Mouse (Mus musculus) heart, embryonic 15.5 days (tissue): ENCODE results near the gene Dlst. TPM values are rescaled to one million over a fixed set of nuclear protein-coding genes. Genes with fewer than 3 reads are reported as not detected.

ENCODE experiments used
- ATAC-seq: fragments of 200-750 bp; cut with Nextera tagmentation; replicated peaks from 2 replicates; pipeline ENCODE4 v1.8.0; 2017; ENCODE audit warnings: low read depth, moderate TSS enrichment; ENCODE audit not compliant: insufficient number of reproducible peaks, insufficient read depth, low FRiP score
- H3K27ac ChIP-seq: fragments of 300-500 bp; sonication (generic); 2 replicates; pipeline ENCODE4 v1.5.1; 2015; ENCODE audit warnings: mild to moderate bottlenecking, inconsistent platforms
- H3K27me3 ChIP-seq: fragments of 300-500 bp; sonication (generic); 2 replicates; pipeline ENCODE4 v1.6.1; 2015; ENCODE audit warnings: inconsistent platforms
- H3K36me3 ChIP-seq: fragments of 300-500 bp; sonication (generic); 2 replicates; pipeline ENCODE4 v1.6.1; 2015; ENCODE audit warnings: mild to moderate bottlenecking, inconsistent platforms
- H3K4me1 ChIP-seq: fragments of 300-500 bp; sonication (generic); replicated peaks from 2 replicates; pipeline ENCODE4 v1.6.1; 2015; ENCODE audit warnings: inconsistent platforms
- H3K4me2 ChIP-seq: fragments of 300-500 bp; sonication (generic); 2 replicates; pipeline ENCODE4 v1.6.1; 2015; ENCODE audit warnings: inconsistent platforms, mild to moderate bottlenecking, moderate library complexity
- H3K4me3 ChIP-seq: fragments of 300-500 bp; sonication (generic); 2 replicates; pipeline ENCODE4 v1.5.1; 2015; ENCODE audit warnings: mild to moderate bottlenecking, inconsistent platforms
- H3K9ac ChIP-seq: fragments of 300-500 bp; sonication (generic); 2 replicates; pipeline ENCODE4 v1.6.1; 2015; ENCODE audit warnings: mild to moderate bottlenecking, inconsistent platforms
- H3K9me3 ChIP-seq: fragments of 300-500 bp; sonication (generic); replicated peaks from 2 replicates; pipeline ENCODE4 v1.6.1; 2016; ENCODE audit warnings: inconsistent platforms
- WGBS: fragments of 180-500 bp; shearing (Covaris S2); methylation state at CpG from one replicate; pipeline ENCODE4 v1.1.7; 2015; ENCODE audit warnings: mixed read lengths; 5-methylcytosine and 5-hydroxymethylcytosine counted together
- polyA plus RNA-seq: library from polyadenylated mRNA; unstranded; fragments of >200 nt; fragmentation: Nextera tagmentation; extraction: Ambion mirVana; gene quantifications from 2 replicates; pipeline ENCODE4 v1.2.1, GENCODE M21; 2015

The Dlst gene
- polyA plus RNA-seq, 1 experiment from 2014 or later, result 199 TPM

DNA sequence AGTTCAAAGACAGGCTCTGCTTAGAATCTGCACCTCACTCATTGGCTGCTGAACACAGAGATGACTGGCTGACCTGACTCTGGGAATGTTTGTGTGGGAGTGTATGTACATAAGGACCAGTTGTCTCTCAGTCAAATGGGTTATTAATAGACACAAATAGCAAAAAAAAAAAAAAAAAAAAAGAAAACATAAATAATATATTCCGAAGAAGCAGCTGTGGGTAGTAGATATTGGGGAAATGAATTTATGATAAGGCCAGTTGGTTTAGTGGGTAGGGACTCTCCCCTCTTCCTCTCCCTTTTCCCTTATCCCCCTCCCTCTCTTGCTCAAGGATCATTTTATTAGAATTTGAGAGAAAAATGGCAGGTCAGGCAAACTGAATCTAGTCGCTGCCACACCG is 3.3 kb downstream of the Dlst start:
- no peaks in the 10 kb centered on the region for H3K9me3 ChIP-seq
- peaks cover 34% of the 10 kb centered on the region for H3K4me1 ChIP-seq
- H3K27me3 ChIP-seq, result no peaks in the 10 kb centered on the region
- no peak overlapping the region for H3K4me2 ChIP-seq
- no peak overlapping the region for H3K4me3 ChIP-seq
- H3K9ac ChIP-seq, result no peak overlapping the region
- H3K36me3 ChIP-seq, result peaks cover 11% of the 10 kb centered on the region
- H3K27ac ChIP-seq, result peak overlapping the region; percentile 25; the same call in 1 of the 2 replicates
- 83% methylated on average over 3 of the region's 3 CpGs for WGBS
- ATAC-seq, result no peak

DNA sequence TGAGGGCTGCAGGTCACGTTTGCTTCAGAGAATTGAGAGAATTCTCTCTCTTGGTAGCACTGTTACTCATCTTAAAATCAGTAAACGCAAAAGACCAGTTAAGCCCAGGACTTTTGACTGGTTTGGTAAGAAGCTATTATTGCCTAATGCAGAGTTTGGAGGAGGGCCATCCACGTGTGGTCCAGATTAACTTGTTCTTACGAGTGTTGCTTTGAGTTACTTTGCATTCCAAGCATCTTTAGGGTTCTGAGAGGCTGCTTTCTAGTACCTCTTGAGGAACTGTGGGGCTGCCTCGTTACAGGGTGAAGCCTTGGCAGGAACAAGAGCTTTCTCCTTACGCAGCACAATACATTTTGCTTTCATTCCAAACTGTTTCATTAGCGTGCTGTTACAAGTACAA is 5.0 kb downstream of the Dlst start:
- H3K36me3 ChIP-seq, result peaks cover 29% of the 10 kb centered on the region
- H3K4me2 ChIP-seq, result no peak overlapping the region
- H3K9ac ChIP-seq, result no peak overlapping the region
- no peak for ATAC-seq
- no peak overlapping the region for H3K27ac ChIP-seq
- no peaks in the 10 kb centered on the region for H3K27me3 ChIP-seq
- H3K4me3 ChIP-seq, result no peak overlapping the region
- H3K9me3 ChIP-seq, result no peaks in the 10 kb centered on the region
- WGBS, result 71% methylated on average over 7 of the region's 7 CpGs
- H3K4me1 ChIP-seq, result peaks cover 27% of the 10 kb centered on the region

DNA sequence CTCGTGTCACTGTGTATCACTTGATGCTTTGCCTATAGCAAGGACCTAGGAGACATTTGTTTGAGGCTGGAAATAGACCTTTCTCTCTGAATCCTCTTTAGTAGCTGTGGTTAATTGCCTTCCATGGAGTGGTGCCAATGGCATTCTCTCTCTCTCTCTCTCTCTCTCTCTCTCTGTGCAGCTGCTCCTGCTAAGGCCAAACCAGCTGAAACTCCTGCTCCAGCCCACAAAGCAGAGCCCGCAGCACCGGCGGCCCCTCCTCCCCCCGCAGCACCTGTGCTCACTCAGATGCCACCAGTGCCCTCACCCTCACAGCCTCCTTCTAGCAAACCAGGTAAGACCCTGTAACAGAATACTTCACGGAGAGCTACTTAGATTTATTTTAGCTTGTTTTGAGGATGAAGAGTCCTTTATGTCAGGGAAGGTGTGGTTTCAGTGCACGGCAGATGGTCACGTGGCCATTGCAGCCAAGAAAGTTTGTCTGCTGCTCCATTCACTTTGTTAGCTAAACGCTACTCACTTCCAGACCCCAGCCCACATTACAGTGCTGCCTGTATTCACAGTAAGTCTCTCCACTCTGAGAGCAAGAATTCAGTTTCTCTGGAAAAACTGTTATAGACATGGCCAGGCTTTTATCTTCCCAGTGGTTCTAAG is 11.3 kb downstream of the Dlst start:
- WGBS, result 85% methylated on average over 9 of the region's 9 CpGs
- no peak overlapping the region for H3K9ac ChIP-seq
- no peaks in the 10 kb centered on the region for H3K27me3 ChIP-seq
- no peak overlapping the region for H3K4me3 ChIP-seq
- H3K4me2 ChIP-seq, result no peak overlapping the region
- H3K4me1 ChIP-seq, result no peaks in the 10 kb centered on the region
- H3K27ac ChIP-seq, result no peak overlapping the region
- H3K9me3 ChIP-seq, result no peaks in the 10 kb centered on the region
- peaks cover 82% of the 10 kb centered on the region for H3K36me3 ChIP-seq
- no peak for ATAC-seq

GRCm38 (mm10) chr12:85123108-85123530 is 12.5 kb downstream of the Dlst start:
- 90% methylated on average over 9 of the region's 9 CpGs for whole genome bisulfite sequencing

GRCm38 (mm10) chr12:85123645-85124044 is 13.0 kb downstream of the Dlst start:
- peaks cover 93% of the 10 kb centered on the region for H3K36me3 ChIP-seq

More at GRCm38 (mm10) chr12:85123108-85123530, 12.5 kb downstream of the Dlst start:
- Histone ChIP-seq H3K9me3 (no peaks in the 10 kb centered on the region), H3K9ac (no peak overlapping the region), H3K4me2 (no peak overlapping the region), H3K4me1 (no peaks in the 10 kb centered on the region), H3K27ac (0 out of 2 replicates have a peak overlapping the region, but pooled peaks have one; percentile 20), H3K36me3 (peaks cover 93% of the 10 kb centered on the region), H3K4me3 (no peak overlapping the region), H3K27me3 (no peaks in the 10 kb centered on the region)
- no peak for ATAC-seq

GRCm38 (mm10) chr12:85124751-85125150 is 14.1 kb downstream of the Dlst start:
- WGBS, result 92% methylated on average over 5 of the region's 5 CpGs
- no peak for ATAC-seq
- H3K4me1 ChIP-seq, result 0 out of 2 replicates have a peak, but pooled peaks cover 4% of the 10 kb centered on the region
- no peak overlapping the region for H3K9ac ChIP-seq
- no peaks in the 10 kb centered on the region for H3K27me3 ChIP-seq
- peaks cover 91% of the 10 kb centered on the region for H3K36me3 ChIP-seq
- no peaks in the 10 kb centered on the region for H3K9me3 ChIP-seq
- no peak overlapping the region for H3K4me3 ChIP-seq
- H3K27ac ChIP-seq, result no peak overlapping the region
- no peak overlapping the region for H3K4me2 ChIP-seq

More at GRCm38 (mm10) chr12:85123645-85124044, 13.0 kb downstream of the Dlst start:
- Histone ChIP-seq H3K9me3 (no peaks in the 10 kb centered on the region), H3K9ac (no peak overlapping the region), H3K4me3 (no peak overlapping the region), H3K4me1 (no peaks in the 10 kb centered on the region), H3K4me2 (no peak overlapping the region), H3K27me3 (no peaks in the 10 kb centered on the region), H3K27ac (0 out of 2 replicates have a peak overlapping the region, but pooled peaks have one; percentile 20)
- ATAC-seq, result no peak
- WGBS, result 80% methylated on average over 11 of the region's 11 CpGs

GRCm38 (mm10) chr12:85126986-85127603 is 16.5 kb downstream of the Dlst start:
- no peak overlapping the region for H3K9ac ChIP-seq

DNA sequence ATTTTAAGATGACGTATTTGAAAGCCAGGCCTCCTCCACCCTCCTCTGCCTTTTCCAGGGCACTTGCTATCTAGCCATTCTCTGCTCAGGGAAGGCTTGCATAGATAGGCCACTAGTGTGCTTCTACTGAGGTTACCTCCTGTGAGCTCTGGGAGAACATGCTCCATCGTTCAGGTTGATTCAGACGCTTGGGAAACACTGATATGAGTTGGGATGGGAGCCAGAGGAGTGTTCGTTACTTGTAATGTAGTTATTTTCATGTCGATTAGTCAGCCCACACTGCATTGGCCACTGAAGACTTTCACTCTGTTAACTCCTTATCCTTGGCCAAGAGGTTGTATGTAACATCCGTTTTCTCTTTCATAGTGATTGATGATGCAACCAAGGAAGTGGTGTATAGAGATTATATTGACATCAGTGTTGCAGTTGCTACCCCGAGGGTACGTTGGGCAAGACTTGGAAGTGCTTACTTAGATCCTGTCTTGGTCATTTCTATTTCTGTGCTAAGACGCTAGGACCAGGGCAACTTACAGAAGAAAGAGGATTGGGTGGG is 18.9 kb downstream of the Dlst start:
- 0 out of 2 replicates have a peak, but pooled peaks cover 4% of the 10 kb centered on the region for H3K4me1 ChIP-seq
- ATAC-seq, result no peak
- WGBS, result 73% methylated on average over 9 of the region's 9 CpGs

More at GRCm38 (mm10) chr12:85126986-85127603, 16.5 kb downstream of the Dlst start:
- no peaks in the 10 kb centered on the region for H3K27me3 ChIP-seq
- H3K9me3 ChIP-seq, result no peaks in the 10 kb centered on the region
- H3K4me3 ChIP-seq, result no peak overlapping the region
- H3K36me3 ChIP-seq, result peaks cover 92% of the 10 kb centered on the region
- no peak overlapping the region for H3K27ac ChIP-seq
- H3K4me2 ChIP-seq, result no peak overlapping the region
- WGBS, result 80% methylated on average over 8 of the region's 8 CpGs
- 0 out of 2 replicates have a peak, but pooled peaks cover 4% of the 10 kb centered on the region for H3K4me1 ChIP-seq
- no peak for ATAC-seq

GRCm38 (mm10) chr12:85131361-85131760 is 20.7 kb downstream of the Dlst start:
- Histone ChIP-seq H3K4me2 (no peak overlapping the region), H3K27me3 (no peaks in the 10 kb centered on the region), H3K9me3 (no peaks in the 10 kb centered on the region), H3K36me3 (peaks cover 86% of the 10 kb centered on the region), H3K9ac (no peak overlapping the region), H3K27ac (no peak overlapping the region), H3K4me1 (peaks cover 11% of the 10 kb centered on the region), H3K4me3 (no peak overlapping the region)
- 86% methylated on average over 6 of the region's 6 CpGs for WGBS
- no peak for ATAC-seq

More for the DNA sequence above, 18.9 kb downstream of the Dlst start:
- Histone ChIP-seq H3K9me3 (no peaks in the 10 kb centered on the region), H3K36me3 (peaks cover 91% of the 10 kb centered on the region), H3K9ac (no peak overlapping the region), H3K4me2 (no peak overlapping the region), H3K27ac (no peak overlapping the region), H3K27me3 (no peaks in the 10 kb centered on the region), H3K4me3 (no peak overlapping the region)

DNA sequence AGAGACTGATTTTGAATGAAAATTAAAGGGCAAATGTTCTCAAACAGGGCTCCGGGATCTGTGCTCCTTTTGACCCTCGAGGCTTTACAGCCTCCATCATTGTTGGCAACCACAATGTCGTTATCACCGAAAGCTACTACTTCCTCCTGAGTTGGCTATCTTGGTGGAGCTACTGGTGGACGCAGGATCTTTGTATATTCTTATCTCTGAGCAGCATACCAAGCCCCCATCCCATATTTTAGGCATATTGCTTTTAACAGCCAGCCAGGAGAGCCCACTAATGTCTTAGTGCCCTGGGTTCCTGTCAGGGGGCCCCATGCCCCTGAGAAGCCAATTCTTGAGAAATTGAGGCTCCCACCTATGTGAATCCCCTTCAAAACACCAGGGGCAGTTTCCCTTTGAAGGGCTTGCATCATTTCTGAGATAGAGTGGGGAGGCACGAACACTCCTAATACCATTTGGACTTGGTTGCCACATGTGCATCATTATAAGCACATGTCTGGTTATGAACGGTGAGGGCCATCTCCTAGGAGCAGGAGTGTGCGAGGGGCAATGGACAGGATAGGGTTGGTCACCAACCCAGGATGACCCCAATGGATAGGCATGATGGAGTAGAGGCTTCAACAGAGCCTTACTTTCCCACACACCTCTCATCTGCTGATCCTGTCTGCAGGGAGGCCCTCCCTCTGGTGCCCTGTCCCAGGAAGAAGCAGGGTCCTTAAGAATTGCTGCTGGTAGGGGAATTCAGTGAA is 23.6 kb downstream of the Dlst start:
- Histone ChIP-seq H3K9me3 (no peaks in the 10 kb centered on the region), H3K4me3 (no peak overlapping the region), H3K27ac (no peak overlapping the region), H3K9ac (no peak overlapping the region), H3K4me1 (peaks cover 14% of the 10 kb centered on the region), H3K27me3 (peaks cover 5% of the 10 kb centered on the region), H3K36me3 (peaks cover 60% of the 10 kb centered on the region), H3K4me2 (no peak overlapping the region)
- no peak for ATAC-seq
- 69% methylated on average over 8 of the region's 8 CpGs for WGBS
